Mouse (Mus musculus): Measurements from ENCODE around the gene Maml1.

- TF ChIP-seq POLR2A (IDR thresholded peaks at IDR 0.05; ENCODE audit: borderline replicate concordance, control insufficient read depth, low read depth, low read length) = no peak
- TF ChIP-seq CTCF (IDR thresholded peaks at IDR 0.05; ENCODE audit: control insufficient read depth, insufficient read depth, low read length) = no peak
Measured at GRCm38 (mm10) chr11:50234606-50235005, 57.5 kb downstream of the Maml1 start.
